Mouse (Mus musculus): Measurements from ENCODE around the gene Arl15.

Gene Arl15

DNA sequence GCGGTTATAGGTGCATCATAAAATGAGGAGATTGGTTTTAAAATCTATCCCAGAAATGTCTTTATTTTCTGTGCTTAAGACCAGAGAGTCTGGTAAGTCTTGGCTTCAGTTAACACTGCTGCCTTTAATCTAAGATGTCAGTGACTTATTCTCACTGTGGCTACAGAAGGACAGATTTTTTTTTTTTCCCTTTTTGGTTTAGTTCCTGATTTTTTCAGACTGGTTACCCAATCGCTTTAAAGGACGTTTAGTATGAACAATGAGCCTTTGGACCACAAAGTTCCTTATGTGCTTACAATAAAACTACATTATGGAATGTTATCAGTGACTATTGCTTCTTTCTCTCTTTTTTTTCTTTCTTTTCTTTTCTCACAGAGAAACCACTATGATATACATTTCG is 81.4 kb downstream of the Arl15 start:
- no peak for DNase-seq

DNA sequence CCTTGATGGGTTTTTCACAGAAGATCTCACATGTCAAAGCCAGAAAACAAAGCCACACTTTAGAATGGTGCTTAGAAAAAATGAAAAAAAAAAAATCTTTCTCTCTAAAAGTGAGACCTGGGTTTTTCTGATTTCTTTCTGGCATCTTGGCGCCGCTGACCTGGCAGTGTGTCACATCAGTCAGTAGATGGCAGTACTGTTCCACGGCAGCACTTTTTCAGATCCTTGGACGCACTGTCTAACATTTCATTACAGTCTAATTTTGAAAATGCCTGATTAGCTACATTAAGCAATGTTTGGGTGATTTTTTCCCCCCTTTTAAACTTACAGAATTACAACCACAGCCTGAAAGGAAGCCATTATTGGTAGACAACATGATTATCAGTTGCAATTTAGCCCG is 83.1 kb downstream of the Arl15 start:
- peak; percentile 31 to 44 for DNase-seq

DNA sequence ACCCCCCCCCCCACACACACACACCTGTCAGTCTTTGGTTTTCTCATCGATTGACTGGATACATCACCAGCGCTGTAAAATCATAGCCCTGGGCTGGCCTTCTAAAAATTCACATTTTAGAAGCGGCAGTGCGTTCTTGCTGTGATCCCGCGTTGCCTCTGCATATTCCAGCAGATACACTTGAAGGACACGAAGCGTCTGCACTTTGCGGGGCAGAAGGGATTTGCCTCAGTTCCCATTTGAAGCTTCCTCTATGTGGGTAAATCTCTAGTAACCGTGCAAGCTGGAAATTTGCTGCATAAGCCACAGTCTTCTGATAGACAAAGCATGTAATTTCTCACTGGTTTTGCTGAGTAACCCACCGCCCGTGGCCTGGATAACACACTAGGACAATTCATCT is 84.3 kb downstream of the Arl15 start:
- no peak for DNase-seq

DNA sequence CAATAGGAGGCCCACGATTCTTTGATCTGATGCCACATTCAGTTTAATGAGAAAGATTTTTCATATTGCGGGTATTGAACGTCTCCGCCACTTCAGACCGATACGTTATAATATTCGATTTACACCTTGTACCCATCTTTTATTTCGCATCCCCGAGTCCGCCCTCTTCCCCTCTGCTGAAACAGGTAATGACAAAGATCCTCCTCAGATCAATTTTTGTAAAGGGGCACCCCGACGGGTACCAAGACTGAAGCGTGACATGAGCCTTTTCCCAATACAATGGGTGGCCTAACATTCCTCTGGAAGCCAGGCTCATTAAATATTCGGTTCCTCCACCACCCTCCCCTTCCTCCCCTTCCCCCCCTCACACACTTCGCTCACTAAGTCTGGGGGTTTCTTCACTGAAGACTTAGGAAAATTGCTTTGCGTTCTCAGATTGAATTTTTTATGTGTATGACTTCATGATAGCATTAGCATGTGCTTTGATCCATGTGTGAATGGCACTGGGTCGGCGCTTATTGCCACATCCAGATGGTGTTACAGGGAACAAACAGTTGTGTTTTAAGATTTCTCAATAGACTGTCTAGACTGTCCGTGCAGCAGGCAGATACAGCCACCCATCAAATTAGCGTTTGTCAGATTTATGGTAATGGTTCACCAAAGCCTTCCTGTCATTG is 85.5 kb downstream of the Arl15 start:
- no peak for DNase-seq

DNA sequence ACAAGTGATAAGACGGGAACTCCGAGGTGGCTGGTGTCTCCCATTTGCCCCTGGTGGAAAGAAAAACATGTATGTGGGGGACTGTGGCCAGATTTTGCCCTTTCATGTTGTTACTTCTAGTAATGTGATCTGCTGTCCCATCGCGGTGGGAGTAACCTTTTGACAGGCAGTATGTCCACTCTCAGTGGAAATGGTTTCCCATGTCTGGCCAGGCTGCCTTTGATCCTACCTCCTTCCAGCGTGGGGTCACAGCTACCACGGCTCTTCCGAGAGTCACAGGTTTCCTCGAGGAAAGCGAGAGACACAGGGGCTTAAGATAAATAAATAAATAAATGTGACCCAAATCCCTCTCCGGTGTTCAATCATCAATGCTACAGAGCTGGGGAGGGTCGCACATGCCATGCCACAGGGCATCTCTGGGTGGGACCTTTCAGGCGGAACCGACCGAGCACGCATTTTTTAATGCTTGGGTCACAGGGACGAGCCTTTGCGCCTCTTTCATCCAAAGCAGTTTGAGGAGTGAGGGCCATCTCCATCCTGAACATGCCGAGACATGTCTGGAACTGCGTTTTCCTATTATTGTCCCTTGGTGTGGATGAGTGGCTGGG is 86.4 kb downstream of the Arl15 start:
- DNase-seq, result no peak

DNA sequence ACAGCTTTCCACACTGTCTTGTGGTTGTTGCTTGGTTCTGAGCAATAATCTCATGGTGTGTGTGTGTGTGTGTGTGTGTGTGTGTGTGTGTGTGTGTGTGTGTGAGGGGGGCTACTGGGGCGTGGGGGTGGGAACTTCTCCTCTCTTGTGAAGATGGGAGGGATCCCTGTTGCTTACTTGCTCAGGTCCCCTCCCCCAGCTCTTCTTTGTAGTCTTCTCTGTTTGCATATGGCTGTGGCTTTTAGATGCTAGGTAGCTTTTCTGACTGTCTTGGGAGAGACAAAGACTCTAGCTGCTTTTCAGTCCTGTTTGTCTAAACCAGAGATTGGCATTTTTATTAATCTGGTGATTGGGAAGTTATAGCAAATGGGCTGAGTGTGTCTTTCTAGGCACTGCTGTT is 88.7 kb downstream of the Arl15 start:
- no peak for DNase-seq

DNA sequence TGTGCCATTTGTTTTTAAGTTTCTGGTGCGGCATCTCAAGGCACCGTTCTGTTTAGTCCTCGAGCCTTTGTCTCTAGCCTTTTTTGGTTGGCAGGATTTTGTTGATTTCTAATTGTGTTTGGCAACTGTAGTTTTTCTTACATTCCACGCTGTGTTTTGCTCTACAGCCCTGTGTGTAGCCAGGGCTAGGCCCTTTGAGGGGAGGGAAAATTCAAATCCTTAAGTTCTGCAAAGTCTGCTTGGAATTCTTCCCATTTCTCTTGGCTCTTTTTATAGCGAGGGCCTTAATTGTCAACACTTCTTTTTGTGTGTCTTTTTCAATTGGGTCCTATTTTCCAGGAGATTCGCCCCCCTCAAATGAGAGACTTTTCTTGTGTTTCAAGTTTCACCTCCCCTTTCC is 92.8 kb downstream of the Arl15 start:
- no peak for DNase-seq

DNA sequence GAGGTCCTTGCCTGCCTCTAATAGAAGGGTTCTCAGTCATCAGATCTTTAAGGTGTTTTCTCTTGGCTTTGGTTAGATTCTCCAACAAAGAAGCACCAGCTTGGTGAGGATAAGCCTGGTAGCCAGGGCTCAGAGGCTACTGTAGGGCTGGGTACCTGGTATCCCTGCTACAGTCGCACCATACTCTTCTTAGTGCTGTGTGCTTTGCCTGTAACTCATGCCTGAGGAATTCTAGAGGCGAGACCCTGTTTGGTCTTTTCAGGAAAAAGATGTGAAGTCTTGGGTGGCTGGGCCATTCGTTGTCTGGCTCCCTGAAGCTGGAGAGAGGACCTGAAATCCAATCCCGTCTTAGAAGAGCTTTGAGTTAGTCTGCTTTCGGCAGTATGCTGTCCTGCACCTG is 93.8 kb downstream of the Arl15 start:
- no peak for DNase-seq

DNA sequence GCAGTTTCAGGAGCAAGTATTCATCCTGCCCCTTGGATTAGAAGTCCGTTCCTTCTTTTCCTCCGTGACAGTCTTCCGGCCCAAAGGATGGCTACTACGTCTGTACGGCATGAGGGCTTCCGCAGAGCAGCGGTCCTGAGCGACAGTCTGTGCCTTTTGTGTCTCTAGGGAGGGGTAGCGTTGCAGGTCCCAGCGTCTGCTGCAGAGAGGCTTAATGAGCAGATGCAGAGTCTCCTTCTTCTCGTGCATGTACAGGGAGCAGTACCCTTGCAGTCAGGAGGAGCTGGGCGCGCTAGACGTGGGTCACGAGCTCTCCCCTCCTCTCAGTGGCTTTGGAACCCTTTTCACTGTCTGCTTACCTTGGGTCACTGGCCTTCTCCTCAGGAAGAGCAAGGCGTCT is 94.4 kb downstream of the Arl15 start:
- DNase-seq, result no peak

DNA sequence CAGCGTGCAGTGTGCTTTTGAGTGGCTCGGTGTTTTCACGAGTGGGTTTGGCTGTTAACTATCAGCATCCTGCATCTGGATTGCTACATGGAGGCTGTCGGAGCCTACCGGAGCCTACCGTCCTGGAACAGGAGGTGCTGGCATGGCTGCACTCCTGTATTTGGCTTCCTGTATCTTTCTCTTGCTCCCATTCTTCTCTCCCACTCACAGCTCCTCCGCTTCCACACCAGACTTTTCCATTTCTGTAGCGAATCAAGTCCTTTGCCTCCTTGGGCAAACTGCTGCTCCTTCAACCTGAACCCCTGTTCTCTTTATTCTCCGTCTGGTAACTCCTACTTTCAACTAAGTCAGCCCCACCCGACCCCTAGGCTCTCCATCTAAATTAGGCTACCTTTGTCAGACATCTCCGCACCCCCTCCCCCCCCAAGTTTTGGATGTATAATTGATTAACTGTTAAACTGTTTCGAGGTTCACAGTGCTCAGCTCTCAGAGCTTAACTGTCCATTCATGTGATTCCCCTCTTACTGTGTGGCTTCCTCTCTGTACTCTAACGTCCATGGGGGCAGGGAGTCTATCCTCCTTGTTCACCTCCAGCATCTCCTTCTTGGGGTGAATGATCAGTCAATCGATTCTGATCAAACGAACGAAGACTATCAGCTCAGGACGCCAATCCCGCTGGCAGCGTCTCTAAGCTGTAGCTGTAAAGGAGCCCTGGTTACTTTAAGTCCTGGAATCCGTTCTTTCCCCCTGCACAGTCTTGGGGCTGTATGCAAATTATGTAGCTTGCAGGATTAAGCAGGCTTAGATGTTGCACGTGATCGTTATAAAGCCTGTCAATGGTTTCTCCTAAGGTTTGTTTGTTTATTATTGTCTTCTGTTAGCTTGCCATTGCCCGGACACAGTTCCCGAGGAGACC is 95.1 kb downstream of the Arl15 start:
- no peak for DNase-seq

DNA sequence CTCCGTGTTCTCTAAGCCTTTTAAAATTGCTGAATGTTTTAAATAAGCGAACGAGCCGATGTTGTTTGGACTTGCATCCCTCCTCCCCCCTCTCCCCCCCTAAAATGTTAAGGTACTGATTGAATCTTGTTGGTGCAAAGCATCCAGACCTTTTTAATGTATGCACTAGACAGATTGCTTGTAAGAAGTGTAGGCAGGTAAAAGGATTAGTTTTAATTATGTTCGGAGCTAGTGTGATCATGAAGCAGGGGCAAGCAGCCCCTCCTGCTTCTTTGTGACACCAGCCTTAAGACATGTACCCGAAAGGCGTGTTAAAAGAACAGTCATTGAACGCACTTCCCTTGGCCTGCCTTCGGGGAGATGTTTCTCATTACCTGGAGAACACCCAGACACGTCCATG is 102.4 kb downstream of the Arl15 start:
- no peak for DNase-seq

DNA sequence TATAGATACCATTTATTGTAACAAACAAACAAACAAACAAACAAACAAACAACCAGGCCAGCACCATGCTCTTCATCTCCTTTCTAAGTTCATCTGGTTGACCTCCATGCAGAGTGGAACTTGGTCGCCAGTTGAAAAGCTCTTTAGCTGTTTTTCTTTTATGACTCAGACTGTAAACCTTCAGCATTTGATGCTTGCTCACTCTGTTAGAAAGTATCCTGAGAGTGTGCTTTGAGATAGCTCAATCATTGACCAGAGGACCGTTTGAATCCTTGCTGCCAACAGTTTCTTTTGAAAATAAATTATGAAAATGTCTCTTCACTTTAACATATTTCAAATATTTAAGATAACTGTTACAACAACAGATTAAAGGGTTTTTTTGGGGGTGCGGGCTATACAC is 103.2 kb downstream of the Arl15 start:
- DNase-seq, result no peak

DNA sequence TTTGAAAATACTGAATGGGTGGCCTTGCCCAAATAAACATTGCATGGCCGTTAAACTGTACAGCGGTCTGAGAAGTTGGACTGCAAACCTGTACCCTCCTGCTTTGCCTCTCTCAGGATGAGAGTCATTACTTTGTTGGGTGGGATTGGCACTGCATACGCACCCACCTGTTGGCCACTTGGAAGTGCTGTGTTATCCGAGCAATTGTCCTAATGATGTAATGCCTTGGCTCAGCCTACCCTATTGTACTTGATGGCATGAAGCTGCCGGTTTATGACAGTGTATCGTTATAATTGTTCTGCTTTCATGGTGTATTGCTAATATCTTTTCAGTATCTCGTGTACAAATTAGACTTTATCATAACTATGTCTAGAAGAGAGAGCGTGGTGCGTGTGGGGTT is 103.6 kb downstream of the Arl15 start:
- DNase-seq, result no peak

DNA sequence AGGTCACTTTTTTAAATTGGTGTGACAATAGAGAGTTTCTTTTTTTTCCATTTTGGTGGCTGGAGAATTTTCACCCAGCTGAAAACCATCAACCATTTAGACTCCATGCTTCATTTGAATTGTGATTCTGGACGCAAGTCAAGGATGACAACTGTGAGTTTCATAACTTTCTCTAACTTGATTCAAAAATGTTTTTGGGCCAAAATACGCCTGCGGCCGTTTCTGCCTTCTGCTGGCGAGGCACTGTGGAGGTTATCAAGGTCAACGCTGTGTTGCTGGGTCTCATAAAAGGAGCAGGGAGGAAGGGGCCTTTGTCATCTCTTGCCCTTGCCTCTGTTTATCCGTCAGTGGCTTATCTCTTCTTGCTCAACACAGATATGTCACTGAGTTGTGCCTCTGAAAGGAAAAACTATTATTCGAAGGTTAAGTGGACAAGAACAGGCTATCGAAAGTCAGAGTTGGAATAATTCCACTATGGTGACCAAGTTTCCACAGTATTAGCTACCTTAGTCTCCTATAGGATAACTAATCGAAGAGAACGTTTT is 106.8 kb downstream of the Arl15 start:
- DNase-seq, result no peak

DNA sequence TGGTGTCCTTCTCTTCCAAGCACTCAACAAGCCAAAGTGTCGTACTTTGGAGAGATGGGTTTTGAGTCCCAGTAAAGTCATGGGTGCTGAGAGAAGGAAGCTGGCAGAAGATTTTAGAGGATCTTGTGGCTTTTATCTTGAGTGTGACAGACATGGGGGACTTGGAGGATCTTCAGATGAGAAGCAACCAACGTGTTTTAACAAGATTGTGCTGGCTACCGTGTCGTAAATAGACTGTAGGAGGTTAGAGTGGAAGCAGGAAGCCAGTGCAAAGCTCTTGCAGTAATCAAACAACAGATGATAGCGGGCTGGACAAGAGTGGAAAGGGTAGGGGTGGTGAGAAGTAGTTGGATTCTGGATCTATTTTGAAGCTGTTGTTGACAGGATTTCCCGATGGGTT is 109.0 kb downstream of the Arl15 start:
- DNase-seq, result no peak

DNA sequence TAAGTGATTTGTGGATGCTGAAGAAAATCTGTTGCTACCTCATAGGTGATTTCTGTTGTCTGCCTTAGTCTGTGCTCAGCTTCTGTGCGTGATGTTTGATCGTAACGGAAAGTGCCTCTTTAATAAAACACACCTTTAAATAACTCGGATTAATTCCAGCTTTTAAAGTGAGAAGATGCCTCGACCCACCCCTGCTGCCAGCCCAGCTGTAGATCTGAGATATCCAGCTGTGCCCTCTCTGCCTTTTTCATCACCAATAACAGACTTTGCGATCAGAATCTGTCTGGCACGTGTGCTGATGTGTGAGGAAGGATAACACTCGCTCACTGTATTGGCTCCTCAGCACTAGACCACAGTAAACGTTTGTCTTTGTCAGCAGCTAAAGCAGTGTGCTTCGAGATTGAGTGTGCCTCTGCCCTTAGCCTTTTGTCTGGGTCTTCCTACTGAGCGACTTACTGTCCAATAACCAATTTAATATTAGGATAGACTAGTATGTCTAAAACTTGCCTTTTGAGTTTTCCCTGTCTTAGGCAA is 117.7 kb downstream of the Arl15 start:
- DNase-seq, result no peak

DNA sequence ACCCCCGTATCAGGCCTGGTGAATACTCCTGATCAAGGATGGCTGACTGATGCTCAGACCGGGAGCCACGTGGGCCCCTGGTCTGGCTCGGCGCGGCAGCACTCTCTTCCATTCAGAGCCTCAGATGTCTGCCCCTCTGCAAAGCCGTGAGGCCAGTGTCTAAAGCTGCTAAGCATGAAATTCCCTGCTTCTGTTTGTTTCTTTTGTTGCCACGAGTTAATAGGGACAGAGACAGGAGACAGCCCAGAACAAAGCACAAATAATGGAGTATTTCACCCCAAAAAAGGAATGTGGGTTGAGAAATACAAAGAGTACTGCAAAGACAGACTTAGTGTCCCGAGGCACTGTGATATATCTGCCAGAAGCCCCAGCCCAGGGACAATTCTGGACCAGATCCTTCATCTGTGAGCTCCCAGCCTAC is 120.3 kb downstream of the Arl15 start:
- DNase-seq, result no peak

DNA sequence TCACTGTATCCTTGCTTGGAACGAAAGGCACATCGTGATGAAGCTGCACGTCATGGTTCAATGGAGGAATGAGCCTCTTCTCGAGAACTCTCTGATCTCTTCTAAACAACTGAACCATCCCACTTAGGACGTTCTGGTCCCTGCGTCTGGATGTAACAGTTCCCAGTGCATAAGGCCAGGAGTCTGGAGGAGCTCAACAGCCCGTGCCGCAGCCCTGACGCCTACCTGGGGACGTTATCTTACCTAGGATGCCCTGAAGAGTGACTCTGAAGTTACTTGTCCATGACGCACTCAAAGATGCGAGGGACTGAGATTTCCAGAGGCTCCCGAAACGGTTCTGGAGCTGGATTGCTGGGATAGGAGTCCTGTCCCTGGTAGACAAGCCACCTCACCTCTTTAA is 121.4 kb downstream of the Arl15 start:
- no peak for DNase-seq

DNA sequence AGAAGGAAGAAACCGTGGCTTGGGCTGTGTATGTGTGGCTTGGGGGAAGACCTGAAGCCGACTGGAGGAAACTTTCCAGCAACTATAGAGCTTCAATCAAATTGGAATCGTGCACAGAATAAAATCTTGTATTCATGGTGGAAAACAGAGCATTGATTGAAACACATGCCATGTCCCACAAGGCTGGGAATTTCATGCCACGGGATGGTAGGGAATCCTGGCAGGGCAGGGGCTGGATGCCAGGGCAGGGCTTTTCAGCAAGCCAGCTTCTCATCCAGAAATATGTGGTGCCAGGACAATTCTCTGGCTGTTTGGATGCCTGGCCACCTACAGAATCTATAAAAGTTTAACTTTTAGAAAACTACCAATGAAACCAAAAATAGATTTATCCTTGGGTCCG is 122.5 kb downstream of the Arl15 start:
- no peak for DNase-seq

DNA sequence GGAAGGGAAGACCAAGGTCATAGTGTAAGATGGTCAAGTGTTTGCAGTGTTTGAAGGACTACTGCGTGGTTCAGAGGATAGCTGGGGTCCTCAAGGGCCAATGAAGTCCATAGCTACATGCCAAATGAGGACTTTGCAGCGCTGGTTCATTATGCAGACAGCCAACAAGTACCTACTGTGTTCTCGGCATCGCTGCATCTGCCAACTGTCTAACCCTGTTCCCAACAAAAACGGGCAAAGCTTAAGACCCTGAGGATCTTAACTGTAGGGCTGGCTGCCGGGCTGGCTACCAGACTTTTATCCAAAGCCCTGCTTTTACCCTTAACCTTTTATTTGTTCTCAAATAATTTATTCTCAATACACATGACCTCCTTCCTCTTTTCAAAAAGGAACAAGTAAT is 123.1 kb downstream of the Arl15 start:
- no peak for DNase-seq

DNA sequence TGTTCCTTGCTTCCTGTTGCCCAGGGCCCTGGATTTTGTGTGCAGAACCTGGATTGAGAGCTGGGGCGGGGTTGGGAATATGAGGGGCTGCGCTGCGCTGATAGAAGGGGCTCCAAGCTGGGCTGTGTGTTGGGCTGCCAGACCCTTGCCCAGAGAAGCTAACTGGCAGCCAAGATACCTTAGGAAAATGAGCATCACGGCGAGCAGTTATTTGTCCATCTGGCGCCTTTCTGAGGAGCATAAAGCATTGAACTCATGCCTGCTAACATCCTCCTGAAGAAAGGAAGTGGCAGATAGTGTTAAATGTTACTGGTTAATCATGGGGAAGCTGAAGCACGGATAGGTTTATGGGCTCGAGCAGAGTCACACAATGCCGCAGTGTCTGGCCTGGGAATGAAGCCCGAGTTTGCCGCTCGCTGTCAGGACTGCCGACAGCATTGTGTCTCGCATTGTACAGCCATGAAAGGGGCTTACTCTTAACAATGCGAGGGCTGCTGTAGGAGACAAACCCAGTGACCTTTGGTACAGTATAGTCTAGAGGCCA is 123.6 kb downstream of the Arl15 start:
- DNase-seq, result no peak

DNA sequence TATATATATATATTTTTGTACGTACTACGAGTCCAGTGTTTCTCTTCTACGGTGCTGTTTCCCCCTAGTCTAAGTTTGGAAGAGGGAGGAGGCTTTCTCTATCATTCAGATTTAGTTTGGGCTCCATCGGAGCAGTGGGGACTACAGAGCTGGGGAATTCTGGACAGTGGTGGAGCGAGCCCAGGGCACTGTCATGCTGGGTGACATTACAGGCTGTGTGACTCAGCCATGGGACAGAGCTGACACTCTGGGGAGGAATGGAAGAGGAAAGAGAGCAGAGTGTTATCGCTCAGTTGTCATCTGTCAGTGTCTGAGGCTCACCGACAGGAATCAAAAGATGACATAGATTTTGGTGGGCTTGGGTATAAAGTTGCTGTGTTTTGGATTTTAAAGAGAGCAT is 124.4 kb downstream of the Arl15 start:
- DNase-seq, result no peak

DNA sequence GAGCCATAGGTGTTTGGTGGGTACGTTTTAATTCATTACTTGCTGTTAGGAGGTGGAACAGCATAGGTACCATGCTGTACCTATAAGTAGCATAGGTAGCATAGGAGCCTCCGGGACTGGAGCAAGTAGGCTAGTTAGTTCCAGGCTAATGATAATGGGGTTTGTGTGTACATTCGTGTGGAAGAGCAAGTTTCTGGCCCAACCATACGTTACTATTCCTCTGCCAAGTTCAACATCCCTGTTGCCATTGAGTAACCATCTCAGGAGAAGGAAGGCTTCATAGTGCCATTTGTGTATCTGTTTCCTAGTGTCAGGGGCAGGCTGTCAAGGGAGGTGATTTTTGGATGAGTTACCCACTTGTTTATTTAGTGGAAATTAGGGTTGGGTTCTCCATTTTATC is 141.4 kb downstream of the Arl15 start:
- no peak for DNase-seq
